Mouse (Mus musculus): ENCODE data around the gene Ncaph.
"Not testable (repeated sequence)": the region's sequence is repeated elsewhere in the genome, so short reads cannot be mapped to it uniquely, and the experiment has no call there.

The Ncaph gene

GRCm38 (mm10) chr2:127086235-127086634 is 47.5 kb downstream of the Ncaph start:
- DNase-seq (ENCODE audit: low spot score) = no peak

- no peak for DNase-seq (ENCODE audit: low spot score)
Observed at GRCm38 (mm10) chr2:127080591-127081218, 53.0 kb downstream of the Ncaph start.

GRCm38 (mm10) chr2:127079881-127080590 is 53.7 kb downstream of the Ncaph start:
- DNase-seq (ENCODE audit: low spot score) = no peak

GRCm38 (mm10) chr2:127079066-127079465 is 54.7 kb downstream of the Ncaph start:
- not testable (repeated sequence) for DNase-seq (ENCODE audit: low spot score)

- DNase-seq (ENCODE audit: low spot score) = no peak
Observed at GRCm38 (mm10) chr2:127077611-127078010, 56.1 kb downstream of the Ncaph start.

GRCm38 (mm10) chr2:127074116-127074515 is 59.6 kb downstream of the Ncaph start:
- no peak for DNase-seq (ENCODE audit: low spot score)

GRCm38 (mm10) chr2:127070879-127071278 is 62.9 kb downstream of the Ncaph start:
- DNase-seq (ENCODE audit: low spot score) = no peak

- DNase-seq (ENCODE audit: low spot score) = peak; percentile 83
Observed at GRCm38 (mm10) chr2:127070435-127070841, 63.3 kb downstream of the Ncaph start, which contains the start of gene Blvra. Blvra (plus strand) TSS chr2:127070665.

- DNase-seq (ENCODE audit: low spot score) = no peak
Observed at GRCm38 (mm10) chr2:127069781-127070434, 63.8 kb downstream of the Ncaph start.

- DNase-seq (ENCODE audit: low spot score) = no peak
Observed at GRCm38 (mm10) chr2:127068806-127069205, 64.9 kb downstream of the Ncaph start.

GRCm38 (mm10) chr2:127061471-127061870 is 72.3 kb downstream of the Ncaph start:
- no peak for DNase-seq (ENCODE audit: low spot score)

All from layer of hippocampus, adult 11-12 months (tissue).